ENCODE assay signal across 26 mouse cellular contexts in the genomic region with DNA sequence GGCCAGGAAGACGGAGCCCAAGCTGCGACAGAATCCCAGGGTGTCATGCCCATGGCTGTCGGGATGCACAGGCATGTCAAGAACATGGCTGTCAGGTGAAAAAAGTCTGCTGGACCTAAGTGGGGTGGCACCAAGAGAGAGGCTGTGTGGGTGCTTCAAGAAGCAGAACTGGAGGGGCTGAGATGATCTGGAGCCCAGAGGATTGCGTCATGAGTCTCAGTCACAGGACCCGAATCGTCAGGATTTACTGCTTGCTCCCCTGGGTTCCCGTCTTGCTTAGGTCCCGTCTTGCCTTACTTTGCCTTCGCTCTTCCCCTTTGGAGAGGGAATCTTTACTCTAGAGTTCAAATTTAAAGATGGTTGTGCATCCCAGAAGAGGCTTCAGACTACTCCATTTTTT. TPM values are rescaled to one million over a fixed set of nuclear protein-coding genes. Genes with fewer than 3 reads are reported as not detected.
DNase-seq lines count a peak whose midpoint lies in the region; ATAC-seq lines count a peak whose summit lies in the region.
"Had no signal": no experiment of that assay in that cellular context is flagged by ENCODE, and none has a peak within 500 bp of the region (broad histone marks: within the 10 kb centered on the region; RNA-seq: fewer than 3 reads in every experiment).

No protein-coding gene starts in this region.

- H3K36me3 ChIP-seq in splenic B cell, adult 2 months (ENCODE audit: control insufficient read depth, insufficient read depth, low read length, poor library complexity, severe bottlenecking) = no peaks in the 10 kb centered on the region
- no peaks in the 10 kb centered on the region for H3K36me3 ChIP-seq in kidney, embryonic 15.5 days
- H3K36me3 ChIP-seq: forebrain, embryonic 10.5 days; heart, embryonic 12.5 days; heart, embryonic 15.5 days; hindbrain, embryonic 10.5 days; hindbrain, embryonic 13.5 days had no signal

- no peak overlapping the region for H3K4me3 ChIP-seq in kidney, embryonic 15.5 days (replicated peaks)
- H3K4me3 ChIP-seq: forebrain, embryonic 10.5 days; forebrain, embryonic 13.5 days; gastrocnemius, adult 2 months; heart, embryonic 12.5 days; heart, embryonic 15.5 days; hindbrain, embryonic 10.5 days; hindbrain, embryonic 13.5 days had no signal

- H3K27me3 ChIP-seq in splenic B cell, adult 2 months (ENCODE audit: control insufficient read depth, insufficient read depth, low read length, poor library complexity, severe bottlenecking) = no peaks in the 10 kb centered on the region; the same call in 1 of the 2 replicates
- no peaks in the 10 kb centered on the region for H3K27me3 ChIP-seq in kidney, embryonic 15.5 days
- H3K27me3 ChIP-seq: forebrain, embryonic 13.5 days; heart, embryonic 12.5 days; heart, embryonic 15.5 days; hindbrain, embryonic 13.5 days had no signal

- H3K27ac ChIP-seq in kidney, embryonic 15.5 days = no peak overlapping the region
- H3K27ac ChIP-seq: forebrain, embryonic 10.5 days; forebrain, embryonic 13.5 days; gastrocnemius, adult 2 months; heart, embryonic 15.5 days; hindbrain, embryonic 10.5 days; hindbrain, embryonic 13.5 days had no signal

- H3K4me1 ChIP-seq in kidney, embryonic 15.5 days = no peaks in the 10 kb centered on the region
- H3K4me1 ChIP-seq: forebrain, embryonic 13.5 days; heart, embryonic 12.5 days; heart, embryonic 15.5 days; hindbrain, embryonic 13.5 days had no signal

- ATAC-seq in granulocyte monocyte progenitor cell, adult 5-6 weeks (replicated peaks; ENCODE audit: poor library complexity, severe bottlenecking) = peak; percentile 67
- ATAC-seq in megakaryocyte progenitor cell, adult 5-6 weeks (replicated peaks; ENCODE audit: poor library complexity) = peak; percentile 54
- ATAC-seq in kidney, embryonic 15.5 days (replicated peaks; ENCODE audit: low FRiP score) = no peak
- ATAC-seq: activated CD4-positive, CD25-positive, alpha-beta regulatory T cell, adult 4 months; forebrain, embryonic 13.5 days; forebrain, embryonic 16.5 days; hindbrain, embryonic 16.5 days had no signal

- no peaks in the 10 kb centered on the region for H3K9me3 ChIP-seq in kidney, embryonic 15.5 days (replicated peaks)
- H3K9me3 ChIP-seq: forebrain, embryonic 10.5 days; forebrain, embryonic 13.5 days; heart, embryonic 12.5 days; heart, embryonic 15.5 days; hindbrain, embryonic 10.5 days; hindbrain, embryonic 13.5 days had no signal

- no peak overlapping the region for H3K9ac ChIP-seq in kidney, embryonic 15.5 days
- H3K9ac ChIP-seq: forebrain, embryonic 13.5 days; heart, embryonic 12.5 days; heart, embryonic 15.5 days; hindbrain, embryonic 13.5 days had no signal

- H3K4me2 ChIP-seq in kidney, embryonic 15.5 days = no peak overlapping the region
- H3K4me2 ChIP-seq: forebrain, embryonic 13.5 days; heart, embryonic 12.5 days; heart, embryonic 15.5 days; hindbrain, embryonic 13.5 days had no signal

- DNase-seq in lung, postnatal 36 days = peak; percentile 32
- no peak for DNase-seq in lung, postnatal 14 days
- DNase-seq in splenic B cell, adult 2 months (ENCODE audit: low read depth, low spot score) = peak; percentile 6
- no peak for DNase-seq in yolk sac, embryonic 10.5 days (ENCODE audit: low spot score)
- DNase-seq in gastrocnemius, postnatal 25 days = no peak
- DNase-seq: adrenal gland, adult 8-10 months; adrenal gland, postnatal 25 days; cerebellum, adult 18-20 months; cerebellum, adult 9-10 months; cerebellum, postnatal 14 days; gastrocnemius, adult 2 months; gastrocnemius, postnatal 14 days; heart, postnatal 10 days; heart, postnatal 36 days had no signal

- 88% methylated on average over 9 of the region's 9 CpGs for WGBS in kidney, embryonic 15.5 days

RNA-seq across cellular contexts. Expression of gene Rnf149, which starts 6.0 kb away (rescaled TPM):
- 34.0 and 37.2 TPM in 2 replicates for total RNA-seq in granulocyte monocyte progenitor cell, adult 5-6 weeks (2014; fragmentation: Nextera tagmentation)
- 34.6 and 34.8 TPM in 2 replicates for total RNA-seq in granulocyte monocyte progenitor cell, adult 5-6 weeks (2017)
- 22.3 and 27.5 TPM in 2 replicates for total RNA-seq in megakaryocyte progenitor cell, adult 5-6 weeks (2015)
- total RNA-seq in megakaryocyte progenitor cell, adult 5-6 weeks (2017) = 32.7 and 35.9 TPM in 2 replicates
- polyA plus RNA-seq in kidney, embryonic 15.5 days (2015; fragmentation: Nextera tagmentation; extraction: Ambion mirVana) = 31.9 and 33.3 TPM in 2 replicates
- 1 to 10 TPM; 6.2 to 6.3 TPM for total RNA-seq in gastrocnemius, postnatal 25 days (2021)

RNA-seq across cellular contexts. Expression of gene Cnot11, which starts 48.4 kb away (rescaled TPM):
- total RNA-seq in granulocyte monocyte progenitor cell, adult 5-6 weeks (2014; fragmentation: Nextera tagmentation) = 16.3 and 28.7 TPM in 2 replicates
- 25.9 and 28.3 TPM in 2 replicates for total RNA-seq in granulocyte monocyte progenitor cell, adult 5-6 weeks (2017)
- total RNA-seq in megakaryocyte progenitor cell, adult 5-6 weeks (2015) = 24.4 and 32.5 TPM in 2 replicates
- 25.4 and 29.1 TPM in 2 replicates for total RNA-seq in megakaryocyte progenitor cell, adult 5-6 weeks (2017)
- polyA plus RNA-seq in kidney, embryonic 15.5 days (2015; fragmentation: Nextera tagmentation; extraction: Ambion mirVana) = 24.2 and 24.4 TPM in 2 replicates
- 10 to 100 TPM; 15.6 to 15.8 TPM for total RNA-seq in gastrocnemius, postnatal 25 days (2021)

Comparison
In these comparisons a context has a peak if more than half of its experiments do, and no peak if none do; other contexts are left out.
1. DNase-seq: peak in lung, postnatal 36 days (single experiment) and splenic B cell, adult 2 months (single experiment); none in lung, postnatal 14 days (single experiment), yolk sac, embryonic 10.5 days (single experiment) and gastrocnemius, postnatal 25 days (single experiment).